Mouse (Mus musculus) embryonic facial prominence, embryonic 15.5 days (tissue): Measurements from ENCODE around the gene Qrfp. TPM values are rescaled to one million over a fixed set of nuclear protein-coding genes. Genes with fewer than 3 reads are reported as not detected.

Experiments used
- ATAC-seq: fragments of 200-750 bp; cut with Nextera tagmentation; 2 replicates; pipeline ENCODE4 v1.8.0; 2017; ENCODE audit warnings: low read depth, moderate TSS enrichment; ENCODE audit not compliant: insufficient number of reproducible peaks, low FRiP score, low TSS enrichment
- H3K27ac ChIP-seq: fragments of 300-500 bp; sonication (generic); replicated peaks from 2 replicates; pipeline ENCODE4 v1.5.1; 2015; ENCODE audit warnings: mild to moderate bottlenecking, inconsistent platforms
- H3K27me3 ChIP-seq: fragments of 300-500 bp; sonication (generic); 2 replicates; pipeline ENCODE4 v1.6.1; 2015; ENCODE audit warnings: inconsistent platforms
- H3K36me3 ChIP-seq: fragments of 300-500 bp; sonication (generic); 2 replicates; pipeline ENCODE4 v1.6.1; 2015; ENCODE audit warnings: mild to moderate bottlenecking, inconsistent platforms
- H3K4me1 ChIP-seq: fragments of 300-500 bp; sonication (generic); 2 replicates; pipeline ENCODE4 v1.6.1; 2015; ENCODE audit warnings: inconsistent platforms
- H3K4me2 ChIP-seq: fragments of 300-500 bp; sonication (generic); replicated peaks from 2 replicates; pipeline ENCODE4 v1.6.1; 2015; ENCODE audit warnings: mild to moderate bottlenecking, inconsistent platforms
- H3K4me3 ChIP-seq: fragments of 300-500 bp; sonication (generic); replicated peaks from 2 replicates; pipeline ENCODE4 v1.5.1; 2015; ENCODE audit warnings: mild to moderate bottlenecking, inconsistent platforms
- H3K9ac ChIP-seq: fragments of 300-500 bp; sonication (generic); 2 replicates; pipeline ENCODE4 v1.6.1; 2015; ENCODE audit warnings: inconsistent platforms
- H3K9me3 ChIP-seq: fragments of 300-500 bp; sonication (generic); replicated peaks from 2 replicates; pipeline ENCODE4 v1.6.1; 2016; ENCODE audit warnings: inconsistent platforms
- WGBS: fragments of 180-500 bp; shearing (Covaris S2); methylation state at CpG from one replicate; pipeline ENCODE4 v1.1.7; 2015; 5-methylcytosine and 5-hydroxymethylcytosine counted together
- polyA plus RNA-seq: library from polyadenylated mRNA; unstranded; fragments of >200 nt; fragmentation: Nextera tagmentation; extraction: Ambion mirVana; gene quantifications from 2 replicates; pipeline ENCODE4 v1.2.1, GENCODE M21; 2015

Gene Qrfp
- polyA plus RNA-seq, 1 experiment from 2014 or later, result 0.07 TPM

DNA sequence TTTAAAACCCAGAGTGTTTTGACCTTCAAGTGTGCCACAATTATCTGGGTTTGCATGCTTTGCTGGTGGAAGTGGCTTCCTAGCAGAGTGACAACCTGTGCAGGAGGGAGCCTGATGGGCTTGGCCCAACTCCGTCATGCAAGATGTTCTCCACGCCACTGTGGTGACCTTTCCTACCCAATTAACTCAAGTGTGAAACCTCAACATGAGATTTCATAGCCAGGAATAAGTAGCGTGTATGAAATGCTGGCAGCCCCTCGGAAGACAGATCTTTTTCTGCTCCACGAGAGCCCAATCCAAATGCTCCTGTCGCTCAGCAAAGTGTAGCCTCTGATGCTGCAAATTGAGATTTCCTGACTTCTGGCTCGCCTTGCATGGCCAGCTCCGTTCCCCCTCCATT is 19.1 kb downstream of the Qrfp start:
- no peaks in the 10 kb centered on the region for H3K9me3 ChIP-seq
- no peak overlapping the region for H3K4me3 ChIP-seq
- H3K27ac ChIP-seq, result no peak overlapping the region
- H3K4me2 ChIP-seq, result no peak overlapping the region
- 88% methylated on average over 8 of the region's 8 CpGs for WGBS
- no peak overlapping the region for H3K9ac ChIP-seq
- no peaks in the 10 kb centered on the region for H3K4me1 ChIP-seq
- no peaks in the 10 kb centered on the region for H3K27me3 ChIP-seq
- H3K36me3 ChIP-seq, result peaks cover 89% of the 10 kb centered on the region
- ATAC-seq, result no peak

DNA sequence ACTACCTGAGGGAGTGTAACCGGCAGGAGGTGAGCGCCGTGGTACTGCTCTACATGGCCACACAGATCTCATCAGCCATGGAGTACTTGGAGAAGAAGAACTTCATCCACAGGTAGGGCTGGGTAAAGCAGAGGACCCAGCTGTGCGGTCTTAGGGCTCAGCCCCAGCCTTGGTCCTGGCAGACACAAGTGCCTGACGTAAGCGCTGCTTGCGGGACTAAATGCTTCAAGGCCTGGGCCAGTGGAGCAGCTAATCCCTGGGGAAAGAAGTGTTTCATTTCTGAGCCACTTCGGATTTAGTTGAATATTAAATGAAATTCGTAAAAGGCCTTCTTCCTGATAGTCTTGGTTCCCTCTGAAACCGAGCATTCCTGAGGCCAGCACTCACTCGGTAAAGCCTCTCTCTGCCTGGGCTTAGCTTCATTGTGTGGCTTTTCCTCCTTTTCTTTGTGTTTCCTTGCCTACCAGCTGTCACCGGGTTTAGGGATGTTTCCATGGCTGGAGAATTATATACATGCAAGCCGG is 19.6 kb downstream of the Qrfp start:
- Histone ChIP-seq H3K9ac (no peak overlapping the region), H3K27ac (no peak overlapping the region), H3K9me3 (no peaks in the 10 kb centered on the region), H3K36me3 (peaks cover 89% of the 10 kb centered on the region), H3K4me2 (no peak overlapping the region), H3K4me3 (no peak overlapping the region), H3K27me3 (no peaks in the 10 kb centered on the region), H3K4me1 (no peaks in the 10 kb centered on the region)
- no peak for ATAC-seq
- WGBS, result 77% methylated on average over 13 of the region's 13 CpGs

DNA sequence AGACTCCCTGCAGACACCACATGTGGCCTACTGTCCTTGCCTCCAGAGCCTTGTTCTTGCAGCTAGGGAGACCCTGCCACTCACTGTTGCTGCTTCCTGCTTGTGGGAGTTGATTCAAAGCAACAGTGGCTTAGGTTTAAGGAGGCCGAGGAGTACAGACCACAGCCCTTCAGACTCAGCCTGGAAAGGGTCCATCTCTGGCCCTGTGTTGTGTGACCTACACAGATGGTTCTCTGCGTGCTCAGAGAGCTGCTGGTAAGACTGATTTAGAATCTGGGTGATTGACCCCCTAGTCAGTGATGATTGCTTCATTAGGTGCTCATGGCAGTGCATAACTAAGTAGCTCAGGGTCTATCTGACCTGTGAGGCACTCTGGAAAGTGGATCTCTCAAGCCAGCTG is 21.2 kb downstream of the Qrfp start:
- 92% methylated on average over 2 of the region's 2 CpGs for WGBS
- no peak overlapping the region for H3K4me2 ChIP-seq
- no peak overlapping the region for H3K4me3 ChIP-seq
- H3K36me3 ChIP-seq, result peaks cover 89% of the 10 kb centered on the region
- no peak overlapping the region for H3K27ac ChIP-seq
- no peak for ATAC-seq
- H3K9me3 ChIP-seq, result no peaks in the 10 kb centered on the region
- H3K4me1 ChIP-seq, result no peaks in the 10 kb centered on the region
- no peak overlapping the region for H3K9ac ChIP-seq
- H3K27me3 ChIP-seq, result no peaks in the 10 kb centered on the region

DNA sequence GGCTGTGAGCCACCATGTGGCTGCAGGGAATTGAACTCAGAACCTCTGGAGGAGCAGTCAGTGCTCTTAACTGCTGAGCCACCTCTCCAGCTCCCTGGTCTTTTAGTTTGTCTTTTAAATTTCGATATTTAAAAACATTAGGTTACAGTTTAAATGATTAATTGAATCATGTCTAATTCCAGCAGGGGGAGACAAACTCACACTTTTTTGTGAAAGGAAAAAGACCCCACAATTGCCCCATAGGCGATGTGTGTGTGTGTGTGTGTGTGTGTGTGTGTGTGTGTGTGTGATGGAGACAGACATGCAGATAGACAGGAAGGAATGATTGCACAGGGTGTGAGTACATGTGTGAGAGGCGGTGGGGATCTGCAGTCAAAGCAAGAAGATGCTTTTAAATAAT is 22.2 kb downstream of the Qrfp start:
- H3K9me3 ChIP-seq, result no peaks in the 10 kb centered on the region
- 71% methylated on average over 3 of the region's 3 CpGs for WGBS
- H3K36me3 ChIP-seq, result peaks cover 90% of the 10 kb centered on the region
- no peak overlapping the region for H3K27ac ChIP-seq
- H3K4me1 ChIP-seq, result no peaks in the 10 kb centered on the region
- H3K4me3 ChIP-seq, result no peak overlapping the region
- no peaks in the 10 kb centered on the region for H3K27me3 ChIP-seq
- no peak overlapping the region for H3K4me2 ChIP-seq
- no peak overlapping the region for H3K9ac ChIP-seq
- no peak for ATAC-seq

GRCm38 (mm10) chr2:31787029-31787428 is 23.4 kb downstream of the Qrfp start:
- Histone ChIP-seq H3K4me3 (no peak overlapping the region), H3K9ac (no peak overlapping the region), H3K9me3 (no peaks in the 10 kb centered on the region), H3K27ac (no peak overlapping the region), H3K4me1 (0 out of 2 replicates have a peak, but pooled peaks cover 2% of the 10 kb centered on the region), H3K36me3 (peaks cover 89% of the 10 kb centered on the region), H3K27me3 (no peaks in the 10 kb centered on the region), H3K4me2 (no peak overlapping the region)
- WGBS, result 15% methylated on average over 7 of the region's 7 CpGs
- no peak for ATAC-seq

- Histone ChIP-seq H3K27me3 (no peaks in the 10 kb centered on the region), H3K27ac (no peak overlapping the region), H3K4me2 (no peak overlapping the region), H3K9ac (no peak overlapping the region), H3K4me3 (no peak overlapping the region), H3K36me3 (peaks cover 89% of the 10 kb centered on the region), H3K4me1 (0 out of 2 replicates have a peak, but pooled peaks cover 4% of the 10 kb centered on the region), H3K9me3 (no peaks in the 10 kb centered on the region)
- 43% methylated on average over 9 of the region's 9 CpGs for WGBS
- peak; percentile 20; the same call in 1 of the 2 replicates for ATAC-seq
Observed at GRCm38 (mm10) chr2:31785074-31785473, 25.3 kb downstream of the Qrfp start.

DNA sequence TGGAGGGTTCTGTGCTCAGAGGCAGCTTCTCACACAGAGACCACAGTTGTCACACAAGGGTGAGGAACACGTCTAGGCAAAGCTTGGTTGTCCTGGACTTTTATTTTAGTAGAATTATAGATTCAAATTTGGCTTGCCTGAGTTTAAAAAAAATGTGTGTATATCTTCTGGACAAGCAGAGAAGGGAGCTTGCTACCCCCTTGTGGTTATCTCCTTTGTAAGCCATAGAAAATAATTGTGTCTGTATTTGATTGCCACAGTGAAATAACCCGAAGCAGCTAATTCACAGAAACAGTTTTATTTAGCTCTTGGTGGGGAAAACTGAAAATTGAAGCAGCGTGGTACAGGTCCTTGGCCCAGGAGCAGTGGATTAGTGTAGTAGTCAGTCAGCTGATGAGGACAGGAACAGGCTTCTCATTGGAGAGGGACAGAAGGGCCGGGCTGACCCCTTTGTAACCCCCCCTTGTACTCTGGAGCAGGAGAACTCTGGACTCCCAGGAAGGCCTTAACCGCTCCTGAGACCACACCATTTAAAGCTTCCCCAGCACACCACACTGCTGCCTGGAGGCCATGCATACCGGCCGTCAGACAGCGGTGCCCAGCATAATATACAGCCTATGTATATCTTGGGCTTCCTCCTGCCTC is 27.3 kb downstream of the Qrfp start:
- 0 out of 2 replicates have a peak, but pooled peaks cover 4% of the 10 kb centered on the region for H3K4me1 ChIP-seq
- H3K4me2 ChIP-seq, result no peak overlapping the region
- ATAC-seq, result no peak
- WGBS, result 55% methylated on average over 8 of the region's 8 CpGs
- H3K36me3 ChIP-seq, result peaks cover 92% of the 10 kb centered on the region
- no peak overlapping the region for H3K4me3 ChIP-seq
- H3K9ac ChIP-seq, result no peak overlapping the region
- H3K9me3 ChIP-seq, result no peaks in the 10 kb centered on the region
- H3K27me3 ChIP-seq, result no peaks in the 10 kb centered on the region
- 0 out of 2 replicates have a peak overlapping the region, but pooled peaks have one; percentile 48 for H3K27ac ChIP-seq

DNA sequence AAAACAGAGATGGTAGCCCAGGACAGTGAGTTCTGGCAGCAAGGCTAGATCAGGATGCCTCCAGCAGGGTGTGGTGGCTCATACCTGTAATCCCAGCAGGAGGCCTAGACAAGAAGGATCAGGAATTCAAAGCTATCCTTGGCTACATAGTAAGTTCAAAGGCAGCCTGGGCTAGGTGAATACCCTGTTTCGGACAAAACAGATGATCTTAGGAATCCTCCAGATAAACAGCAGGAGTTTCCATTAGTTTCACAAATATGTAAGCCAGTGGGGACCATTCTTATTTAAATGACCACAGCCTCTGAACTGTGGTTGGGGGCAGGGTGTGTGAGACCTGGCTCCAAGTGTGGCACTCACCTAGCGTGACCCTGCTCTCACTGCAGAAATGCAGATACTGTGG is 31.1 kb downstream of the Qrfp start:
- Histone ChIP-seq H3K9me3 (no peaks in the 10 kb centered on the region), H3K9ac (no peak overlapping the region), H3K4me3 (no peak overlapping the region), H3K4me2 (no peak overlapping the region), H3K4me1 (0 out of 2 replicates have a peak, but pooled peaks cover 4% of the 10 kb centered on the region), H3K36me3 (peaks cover 74% of the 10 kb centered on the region), H3K27me3 (no peaks in the 10 kb centered on the region), H3K27ac (no peak overlapping the region)
- 90% methylated on average over 2 of the region's 2 CpGs for WGBS
- no peak for ATAC-seq

- no peak for ATAC-seq
- Histone ChIP-seq H3K27ac (no peak overlapping the region), H3K9me3 (no peaks in the 10 kb centered on the region), H3K4me3 (no peak overlapping the region), H3K4me2 (no peak overlapping the region), H3K27me3 (no peaks in the 10 kb centered on the region), H3K9ac (no peak overlapping the region), H3K36me3 (peaks cover 48% of the 10 kb centered on the region), H3K4me1 (peaks cover 18% of the 10 kb centered on the region)
- 95% methylated on average over 3 of the region's 3 CpGs for WGBS
Observed at GRCm38 (mm10) chr2:31776479-31776878, 33.9 kb downstream of the Qrfp start.

GRCm38 (mm10) chr2:31770781-31771441 is 39.5 kb downstream of the Qrfp start:
- 8% methylated on average over 7 of the region's 7 CpGs for WGBS
- Histone ChIP-seq H3K9me3 (no peaks in the 10 kb centered on the region), H3K9ac (no peak overlapping the region), H3K4me3 (no peak overlapping the region), H3K4me1 (peaks cover 69% of the 10 kb centered on the region), H3K36me3 (0 out of 2 replicates have a peak, but pooled peaks cover 4% of the 10 kb centered on the region), H3K27me3 (no peaks in the 10 kb centered on the region), H3K4me2 (no peak overlapping the region), H3K27ac (peak overlapping the region; percentile 76)
- peak; percentile 52; the same call in 1 of the 2 replicates for ATAC-seq

- H3K4me2 ChIP-seq, result 0 out of 2 replicates have a peak overlapping the region, but pooled peaks have one; percentile 12
- no peak for ATAC-seq
- no peaks in the 10 kb centered on the region for H3K27me3 ChIP-seq
- H3K36me3 ChIP-seq, result no peaks in the 10 kb centered on the region
- H3K9me3 ChIP-seq, result no peaks in the 10 kb centered on the region
- peak overlapping the region; percentile 76 for H3K27ac ChIP-seq
- H3K4me3 ChIP-seq, result 0 out of 2 replicates have a peak overlapping the region, but pooled peaks have one; percentile 1
- WGBS, result 17% methylated on average over 6 of the region's 6 CpGs
- H3K4me1 ChIP-seq, result peaks cover 72% of the 10 kb centered on the region
- no peak overlapping the region for H3K9ac ChIP-seq
Observed at GRCm38 (mm10) chr2:31769631-31770111, 40.7 kb downstream of the Qrfp start.
